Mouse (Mus musculus) embryonic fibroblast, embryonic 13.5 days (primary cell): ENCODE measurements around the gene Mrpl23.

Experiments used
- CTCF ChIP-seq: IDR thresholded peaks from 2 replicates; pipeline ENCODE4 v1.5.1; 2011; ENCODE audit warnings: mild to moderate bottlenecking, control low read depth, low read length, moderate library complexity, borderline replicate concordance; ENCODE audit not compliant: insufficient read depth
- POLR2A ChIP-seq: IDR thresholded peaks from 2 replicates; pipeline ENCODE4 v1.6.1; 2011; ENCODE audit warnings: low read depth, mild to moderate bottlenecking, control low read depth, low read length, moderate library complexity

GRCm38 (mm10) chr7:142517531-142517930 is 15.0 kb upstream of the Mrpl23 start:
- no peak for TF ChIP-seq CTCF
- TF ChIP-seq POLR2A = no peak
